Mouse (Mus musculus): ENCODE results near the gene Cdk2ap2.

DNA sequence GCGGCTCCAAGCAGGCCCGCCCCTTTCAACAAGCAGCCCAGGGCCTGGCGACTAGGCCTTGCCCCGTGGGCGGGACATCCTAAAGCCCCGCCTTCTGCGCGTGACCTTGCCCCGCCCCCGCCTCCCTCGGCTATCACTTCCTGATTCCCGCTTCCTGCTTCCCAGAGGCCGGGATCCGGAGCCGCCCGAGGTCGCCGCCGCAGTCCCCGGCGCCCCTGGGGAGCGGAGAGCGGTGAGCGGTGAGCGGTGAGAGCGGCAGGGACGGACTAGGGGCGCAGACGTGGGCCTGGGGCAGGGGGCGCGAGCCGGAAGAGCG, 51.5 kb downstream of the Cdk2ap2 start, which contains the start of gene Coro1b:
- peak; percentile 64; the same call in 1 of the 2 replicates for TF ChIP-seq POLR2A (IDR thresholded peaks at IDR 0.05; ENCODE audit: extremely low read depth, insufficient read depth, low read length)
- no peak for TF ChIP-seq CTCF (IDR thresholded peaks at IDR 0.05; ENCODE audit: extremely low read depth, insufficient read depth, low read length)
